Mouse (Mus musculus) activated CD4-positive, CD25-positive, alpha-beta regulatory T cell, adult 4 months (primary cell): ENCODE data around the gene Pla2g2c. TPM values are rescaled to one million over a fixed set of nuclear protein-coding genes. Genes with fewer than 3 reads are reported as not detected.

Experiments
- ATAC-seq: one replicate; pipeline ENCODE4 v1.8.0; 2017
- polyA plus RNA-seq, 2 experiments: library from polyadenylated mRNA; unstranded; fragments of 100-300 nt; shearing (Covaris generic); gene quantifications; one replicate each; pipeline ENCODE4 v1.2.1; 2017

Gene Pla2g2c
- polyA plus RNA-seq, 2 experiments from 2014 or later, result not detected

DNA sequence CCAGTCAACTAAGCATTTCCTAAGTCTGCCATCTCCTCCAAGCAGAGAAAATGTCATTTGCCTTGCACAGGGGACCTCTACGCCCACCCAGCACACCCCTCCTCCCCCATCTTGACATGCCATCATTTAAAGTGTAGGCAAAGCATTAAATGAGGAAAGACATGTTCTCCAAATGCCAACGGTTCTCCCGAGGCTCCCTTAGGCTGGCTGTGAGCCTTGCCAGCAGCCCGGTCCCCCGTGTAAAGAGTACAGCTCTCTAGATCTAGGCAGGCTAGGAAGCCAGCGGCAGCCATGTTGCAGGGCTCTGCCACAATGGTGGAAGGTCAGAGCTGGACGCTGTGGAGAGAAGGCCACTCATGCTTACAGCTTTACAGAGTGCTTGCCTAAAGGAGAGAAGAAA lies 14.6 kb upstream of the Pla2g2c start:
- no peak for ATAC-seq

GRCm38 (mm10) chr4:138710633-138711032 lies 14.0 kb upstream of the Pla2g2c start:
- no peak for ATAC-seq

GRCm38 (mm10) chr4:138711051-138711820 lies 13.4 kb upstream of the Pla2g2c start:
- no peak for ATAC-seq

DNA sequence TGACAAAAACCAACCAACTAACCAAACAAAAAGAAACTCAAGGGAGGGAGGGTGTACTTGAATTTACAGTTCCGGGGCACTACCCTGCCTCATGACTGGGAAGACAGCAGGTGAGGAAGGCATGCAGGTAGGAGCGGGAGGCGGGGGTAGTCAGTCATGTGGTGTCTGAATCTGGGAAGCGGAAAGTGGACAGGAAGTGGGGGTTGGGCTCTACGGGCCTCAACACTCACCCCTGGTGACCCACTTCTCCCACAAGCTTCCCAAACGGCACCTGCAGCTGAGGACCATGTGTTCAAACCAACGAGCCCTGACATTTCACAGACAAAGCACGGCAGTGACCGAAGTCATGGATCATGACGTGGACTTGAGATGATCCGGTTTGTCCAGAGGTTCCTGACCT lies 12.5 kb upstream of the Pla2g2c start:
- ATAC-seq, result no peak

DNA sequence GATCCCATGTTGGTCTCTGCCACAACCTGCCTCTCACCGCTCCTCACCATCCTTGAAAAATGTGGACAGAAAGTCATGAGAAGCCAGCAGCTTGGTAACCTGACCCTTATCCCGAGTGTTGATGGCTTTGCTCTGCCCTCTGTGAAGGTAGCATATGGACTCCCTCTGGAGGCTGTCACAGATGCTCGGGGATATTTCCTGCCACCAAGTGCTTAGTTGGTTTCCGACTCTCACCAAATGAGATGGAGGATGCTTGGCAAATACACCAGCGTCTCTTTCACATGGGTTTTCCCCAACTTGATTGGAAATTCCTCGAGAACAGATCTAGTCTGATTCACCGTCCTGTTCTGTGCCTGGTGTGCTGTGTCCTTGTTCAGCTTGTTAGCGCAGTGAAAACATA lies 12.0 kb upstream of the Pla2g2c start:
- no peak for ATAC-seq

- ATAC-seq, result no peak
Observed at GRCm38 (mm10) chr4:138714186-138714585, 10.4 kb upstream of the Pla2g2c start.

DNA sequence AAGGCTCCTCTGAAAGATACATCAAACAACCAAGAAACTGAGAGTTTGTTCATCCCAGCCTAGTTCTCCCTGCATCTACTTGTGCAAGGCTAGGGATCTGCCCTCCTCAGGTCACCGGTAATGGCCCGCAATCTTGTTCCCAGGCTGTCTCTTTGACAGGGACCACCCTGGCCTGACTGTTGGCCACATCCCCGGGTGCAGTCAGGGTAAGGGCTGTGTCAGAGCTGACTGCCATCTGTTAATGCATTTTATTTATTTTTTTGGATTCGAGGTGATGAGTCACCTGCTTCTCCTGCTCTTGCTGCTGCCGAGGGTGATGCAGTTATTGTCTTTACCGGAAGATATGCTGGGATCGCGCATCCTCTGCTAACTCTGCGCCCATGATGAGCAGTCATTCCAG lies 7.9 kb upstream of the Pla2g2c start:
- no peak for ATAC-seq

- ATAC-seq, result no peak
Observed at GRCm38 (mm10) chr4:138718586-138719263, 5.9 kb upstream of the Pla2g2c start.

- no peak for ATAC-seq
Observed at GRCm38 (mm10) chr4:138719264-138719596, 5.4 kb upstream of the Pla2g2c start.

- ATAC-seq, result no peak
Observed at GRCm38 (mm10) chr4:138723493-138724281, 905 bp upstream of the Pla2g2c start.

DNA sequence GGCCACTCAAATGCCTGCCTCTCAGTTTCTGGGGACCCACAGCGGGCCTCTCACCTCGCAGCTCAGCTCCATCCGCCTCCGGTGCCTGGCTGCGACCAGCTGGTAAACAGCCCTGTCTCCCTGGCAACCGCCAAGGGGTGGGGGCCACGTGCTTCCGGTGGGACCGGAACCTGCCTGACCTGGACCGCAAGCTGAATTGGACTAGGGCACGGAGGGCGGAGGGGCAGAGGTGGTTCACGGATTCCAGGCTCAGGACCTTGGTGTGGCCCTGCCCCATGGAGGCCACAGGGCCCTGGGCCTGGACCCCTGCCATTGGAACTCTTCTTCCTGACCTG lies 502 bp downstream of the Pla2g2c start:
- ATAC-seq, result peak; percentile 32

- no peak for ATAC-seq
Observed at GRCm38 (mm10) chr4:138725751-138726150, 1.2 kb downstream of the Pla2g2c start.

DNA sequence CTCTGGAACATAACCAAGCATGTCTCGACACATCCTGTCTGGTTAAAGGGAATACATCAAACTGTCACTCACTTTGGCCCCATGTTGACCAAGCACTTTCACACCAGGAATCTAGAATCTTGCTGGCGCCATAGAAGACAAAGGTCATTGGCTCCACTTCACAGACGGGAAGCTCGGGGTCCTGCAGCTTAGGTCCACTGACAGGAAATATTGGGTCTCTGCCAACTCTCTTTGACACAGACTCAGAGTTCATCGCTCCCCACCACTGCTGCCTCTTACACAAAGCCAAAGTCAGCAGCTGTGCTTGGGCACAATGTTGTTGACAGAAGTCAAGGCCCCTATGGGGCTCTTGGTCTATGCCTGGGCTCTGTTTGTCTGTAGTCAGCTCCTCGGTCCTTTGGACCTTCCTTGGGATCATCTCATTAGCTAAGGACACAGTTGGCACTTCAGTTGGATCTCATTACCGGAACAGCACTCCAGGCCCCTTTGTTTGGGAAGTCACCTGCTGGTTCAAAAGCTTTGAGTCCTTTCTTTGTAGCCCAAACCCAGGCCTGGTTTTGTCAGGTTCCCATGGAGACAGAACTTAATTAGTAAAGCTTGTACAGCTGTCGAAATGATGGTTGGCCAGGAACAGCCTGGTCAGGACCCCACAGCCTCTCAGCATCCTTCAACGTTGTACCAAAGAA lies 4.6 kb downstream of the Pla2g2c start:
- no peak for ATAC-seq

DNA sequence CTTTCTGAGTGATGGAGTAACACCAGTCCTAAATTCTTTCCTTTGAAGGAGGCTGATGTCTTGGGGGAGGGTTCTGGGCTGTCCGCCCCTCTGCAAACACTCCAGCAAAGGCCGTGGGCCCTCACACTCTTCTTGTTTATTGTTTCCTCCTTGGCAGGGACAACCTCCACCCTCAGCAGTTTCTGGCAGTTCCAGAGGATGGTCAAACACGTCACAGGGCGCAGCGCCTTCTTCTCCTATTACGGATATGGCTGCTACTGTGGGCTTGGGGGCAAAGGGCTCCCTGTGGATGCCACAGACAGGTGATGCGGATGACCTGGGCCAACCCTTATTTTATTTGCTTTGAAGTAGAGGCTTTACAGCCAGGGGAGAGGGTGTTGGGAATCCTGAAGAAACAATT lies 9.5 kb downstream of the Pla2g2c start:
- ATAC-seq, result no peak

GRCm38 (mm10) chr4:138734863-138735262 lies 10.3 kb downstream of the Pla2g2c start:
- ATAC-seq, result no peak

GRCm38 (mm10) chr4:138737031-138737430 lies 12.4 kb downstream of the Pla2g2c start, which contains the start of gene Ubxn10:
TSS of gene Ubxn10 (minus strand) at chr4:138737167.
- no peak for ATAC-seq

- no peak for ATAC-seq
Observed at GRCm38 (mm10) chr4:138739136-138739851, 14.7 kb downstream of the Pla2g2c start.

DNA sequence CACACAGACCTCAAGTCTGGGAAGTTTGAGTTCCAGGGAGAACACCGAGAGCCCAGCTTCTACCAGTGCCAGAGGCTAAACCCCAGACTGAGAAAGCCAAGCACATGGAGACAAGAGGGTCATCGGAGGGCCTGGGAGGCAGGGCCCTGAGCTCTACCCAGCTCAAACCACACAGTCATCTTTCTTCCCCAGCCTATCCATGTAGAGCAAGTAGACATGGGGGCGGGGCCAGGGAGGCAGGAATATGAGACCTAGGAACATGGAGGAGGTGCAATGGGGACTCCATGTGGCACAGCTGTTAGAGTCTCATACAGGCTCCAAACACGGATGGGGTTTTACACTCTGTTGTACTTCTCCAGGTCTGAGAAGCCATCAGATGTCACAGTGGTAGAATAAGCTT lies 21.3 kb downstream of the Pla2g2c start:
- ATAC-seq, result no peak

- no peak for ATAC-seq
Observed at GRCm38 (mm10) chr4:138746866-138747265, 22.3 kb downstream of the Pla2g2c start.

- ATAC-seq, result no peak
Observed at GRCm38 (mm10) chr4:138747851-138748250, 23.3 kb downstream of the Pla2g2c start.

DNA sequence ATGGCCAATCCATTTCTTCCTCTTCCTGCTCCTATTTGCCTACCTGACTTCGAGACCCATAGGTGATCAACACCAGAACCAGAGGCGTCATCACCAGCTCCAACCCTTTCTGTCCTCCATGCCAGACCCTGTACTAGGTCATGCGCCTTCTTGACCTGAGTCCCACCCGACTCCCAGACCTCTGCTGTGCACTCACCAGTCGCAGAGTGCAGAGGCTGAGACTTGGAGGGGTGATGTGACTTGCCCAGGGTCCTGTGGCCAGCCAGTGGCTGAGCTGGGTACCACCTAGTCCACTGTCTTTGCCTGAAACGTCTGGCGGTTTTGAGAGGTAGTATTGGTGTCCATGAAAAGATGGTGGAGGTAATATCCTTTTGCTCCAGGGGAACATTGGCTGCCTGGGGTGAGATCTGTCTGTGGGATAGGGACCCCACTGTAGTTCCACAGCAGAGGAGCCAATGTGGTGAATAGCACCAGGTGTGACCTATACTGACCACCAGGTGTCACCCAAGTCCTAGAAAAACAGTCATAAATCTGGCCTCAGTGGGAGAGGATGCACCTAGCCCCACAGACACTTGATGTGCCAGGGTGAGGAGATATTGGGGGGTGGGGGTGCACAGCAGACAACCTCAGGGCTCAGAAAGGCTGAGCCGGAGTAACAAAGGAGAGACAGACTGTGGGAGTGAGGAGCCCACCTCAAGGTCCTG lies 23.9 kb downstream of the Pla2g2c start:
- no peak for ATAC-seq

DNA sequence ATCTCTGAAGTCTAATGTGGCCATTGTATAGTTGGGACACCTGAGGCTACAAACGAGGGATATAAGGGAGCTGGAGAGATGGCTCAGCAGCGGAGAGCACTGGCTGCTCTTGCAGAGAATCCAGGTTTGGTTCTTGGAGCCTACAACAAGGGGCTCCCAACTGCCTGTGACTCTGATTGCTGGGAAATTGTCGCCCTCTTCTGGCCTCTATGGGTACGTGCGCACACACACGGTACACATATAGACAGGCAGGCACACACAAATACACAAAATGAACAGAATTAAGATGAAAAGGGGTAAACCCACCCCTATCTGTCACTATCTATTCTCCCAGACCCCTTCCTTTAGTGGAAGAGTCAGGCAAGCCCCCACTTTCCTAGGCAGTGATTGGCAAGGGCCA lies 28.0 kb downstream of the Pla2g2c start:
- ATAC-seq, result no peak
